Mouse (Mus musculus): Measurements from ENCODE around the gene Gm3625. TPM values are rescaled to one million over a fixed set of nuclear protein-coding genes. Genes with fewer than 3 reads are reported as not detected.
A peak's percentile ranks its signal among the peaks of the same experiment; 100 is the strongest.

Gm3625 gene
- polyA plus RNA-seq (2015; fragmentation: Nextera tagmentation; extraction: Ambion mirVana), result not detected in 2 replicates

- peaks cover 27% of the 10 kb centered on the region for H3K4me1 ChIP-seq (replicated peaks)
- no peaks in the 10 kb centered on the region for H3K27me3 ChIP-seq
- no peaks in the 10 kb centered on the region for H3K9me3 ChIP-seq (replicated peaks)
- peak within 1 kb of the TSS; percentile 95 for H3K9ac ChIP-seq
- WGBS (ENCODE audit: insufficient replicate concordance), result under 1% methylated on average over 49 of the region's 49 CpGs
- H3K4me3 ChIP-seq (replicated peaks), result peak within 1 kb of the TSS; percentile 97
- no peaks in the 10 kb centered on the region for H3K36me3 ChIP-seq (replicated peaks)
- peak within 1 kb of the TSS; percentile 88 for H3K27ac ChIP-seq (replicated peaks)
- ATAC-seq (ENCODE audit: insufficient read depth), result peak; percentile 91
- peak within 1 kb of the TSS; percentile 97 for H3K4me2 ChIP-seq
These were observed at the start of gene Gm3625, which contains the start of gene Itsn2 for GRCm38 (mm10) chr12:4592541-4593165. Gene Gm3625 (minus strand): TSS chr12:4592927. Gene Itsn2 (plus strand): TSS chr12:4592638.

- no peaks in the 10 kb centered on the region for H3K4me1 ChIP-seq (replicated peaks)
- H3K27me3 ChIP-seq, result no peaks in the 10 kb centered on the region
- no peak overlapping the region for H3K27ac ChIP-seq (replicated peaks)
- no peaks in the 10 kb centered on the region for H3K9me3 ChIP-seq (replicated peaks)
- no peak for ATAC-seq (ENCODE audit: insufficient read depth)
- WGBS (ENCODE audit: insufficient replicate concordance), result 71% methylated on average over 1 of the region's 1 CpGs
- H3K36me3 ChIP-seq (replicated peaks), result peaks cover 53% of the 10 kb centered on the region
- H3K4me2 ChIP-seq, result no peak overlapping the region
- H3K4me3 ChIP-seq (replicated peaks), result no peak overlapping the region
- no peak overlapping the region for H3K9ac ChIP-seq
These were observed 48.0 kb upstream of the Gm3625 start for GRCm38 (mm10) chr12:4640737-4641136.

GRCm38 (mm10) chr12:4638438-4638837, 45.7 kb upstream of the Gm3625 start:
- Histone ChIP-seq H3K9me3 (replicated peaks) (no peaks in the 10 kb centered on the region), H3K27me3 (no peaks in the 10 kb centered on the region), H3K36me3 (replicated peaks) (peaks cover 62% of the 10 kb centered on the region), H3K4me3 (replicated peaks) (no peak overlapping the region), H3K4me2 (no peak overlapping the region), H3K9ac (no peak overlapping the region), H3K27ac (replicated peaks) (no peak overlapping the region), H3K4me1 (replicated peaks) (no peaks in the 10 kb centered on the region)
- ATAC-seq (ENCODE audit: insufficient read depth), result no peak
- WGBS (ENCODE audit: insufficient replicate concordance), result 69% methylated on average over 1 of the region's 1 CpGs

DNA sequence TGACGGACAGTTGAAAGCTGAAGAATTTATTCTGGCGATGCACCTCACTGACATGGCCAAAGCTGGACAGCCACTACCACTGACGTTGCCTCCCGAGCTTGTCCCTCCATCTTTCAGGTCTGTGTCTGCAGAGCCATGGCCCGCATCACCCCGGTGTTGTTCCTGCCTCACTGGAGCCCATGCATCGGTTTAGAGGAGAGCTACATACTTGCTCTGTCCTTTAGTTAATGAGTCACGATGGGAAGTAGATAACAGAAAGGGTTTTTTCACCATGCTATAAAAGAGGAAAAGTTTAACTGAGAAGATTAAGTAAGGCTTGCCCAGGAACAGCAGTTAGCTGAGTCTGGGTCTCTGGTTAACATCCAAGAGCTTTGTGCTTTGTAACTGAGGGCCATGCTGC, 40.2 kb upstream of the Gm3625 start:
- H3K9ac ChIP-seq, result no peak overlapping the region
- no peak overlapping the region for H3K4me2 ChIP-seq
- 78% methylated on average over 8 of the region's 8 CpGs for WGBS (ENCODE audit: insufficient replicate concordance)
- no peaks in the 10 kb centered on the region for H3K27me3 ChIP-seq
- H3K27ac ChIP-seq (replicated peaks), result no peak overlapping the region
- H3K4me3 ChIP-seq (replicated peaks), result no peak overlapping the region
- no peaks in the 10 kb centered on the region for H3K9me3 ChIP-seq (replicated peaks)
- no peaks in the 10 kb centered on the region for H3K4me1 ChIP-seq (replicated peaks)
- peaks cover 68% of the 10 kb centered on the region for H3K36me3 ChIP-seq (replicated peaks)
- ATAC-seq (ENCODE audit: insufficient read depth), result no peak

DNA sequence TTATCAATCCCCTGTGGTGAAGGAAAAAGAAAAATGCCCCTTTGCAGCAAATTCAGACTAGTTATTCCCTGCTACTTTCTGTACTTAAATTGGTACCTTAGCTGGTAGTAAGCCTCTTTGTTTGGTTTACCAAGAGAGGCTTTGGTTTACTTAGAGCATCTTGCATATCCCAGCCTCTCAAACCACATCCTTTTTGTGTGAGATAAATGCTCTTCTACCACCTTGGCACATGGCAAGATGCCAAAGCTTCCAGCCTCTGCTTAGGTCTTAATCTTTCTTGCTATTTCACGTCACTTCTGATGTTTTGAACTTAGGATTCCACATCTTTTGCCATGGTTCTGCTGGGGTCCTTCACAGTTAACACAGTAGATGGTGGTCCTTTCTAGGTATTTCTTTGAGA, 31.5 kb upstream of the Gm3625 start:
- no peak overlapping the region for H3K9ac ChIP-seq
- no peak for ATAC-seq (ENCODE audit: insufficient read depth)
- no peaks in the 10 kb centered on the region for H3K9me3 ChIP-seq (replicated peaks)
- WGBS (ENCODE audit: insufficient replicate concordance), result 40% methylated on average over 1 of the region's 1 CpGs
- no peak overlapping the region for H3K27ac ChIP-seq (replicated peaks)
- no peaks in the 10 kb centered on the region for H3K27me3 ChIP-seq
- no peaks in the 10 kb centered on the region for H3K4me1 ChIP-seq (replicated peaks)
- peaks cover 3% of the 10 kb centered on the region; the same call in 1 of the 2 replicates for H3K36me3 ChIP-seq (replicated peaks)
- H3K4me3 ChIP-seq (replicated peaks), result no peak overlapping the region
- H3K4me2 ChIP-seq, result no peak overlapping the region

- Histone ChIP-seq H3K27me3 (no peaks in the 10 kb centered on the region), H3K4me3 (replicated peaks) (no peak overlapping the region), H3K9me3 (replicated peaks) (no peaks in the 10 kb centered on the region), H3K9ac (no peak overlapping the region), H3K36me3 (replicated peaks) (no peaks in the 10 kb centered on the region), H3K27ac (replicated peaks) (no peak overlapping the region), H3K4me1 (replicated peaks) (no peaks in the 10 kb centered on the region), H3K4me2 (no peak overlapping the region)
- 41% methylated on average over 2 of the region's 2 CpGs for WGBS (ENCODE audit: insufficient replicate concordance)
- ATAC-seq (ENCODE audit: insufficient read depth), result no peak
These were observed 22.0 kb upstream of the Gm3625 start for GRCm38 (mm10) chr12:4614722-4615121.

DNA sequence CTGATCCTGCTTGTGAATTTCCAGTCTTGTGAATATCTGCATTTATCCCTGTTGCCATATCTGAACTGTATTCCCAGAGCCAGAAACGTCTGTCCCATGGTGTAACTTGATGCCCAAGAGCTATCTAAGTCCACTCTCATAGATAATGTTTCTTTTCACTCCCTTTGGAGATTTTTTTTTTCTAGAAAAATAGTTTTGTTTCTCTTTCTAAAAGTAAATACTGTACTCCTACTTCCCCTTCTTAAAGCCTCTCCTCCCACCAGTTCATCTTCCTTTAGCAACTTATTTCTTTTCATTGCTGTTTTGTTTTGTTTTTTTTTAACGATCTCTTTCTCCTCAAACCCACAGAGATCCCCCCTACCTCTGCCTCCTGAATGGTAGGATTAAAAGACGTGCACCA, 13.9 kb upstream of the Gm3625 start:
- WGBS (ENCODE audit: insufficient replicate concordance), result 44% methylated on average over 3 of the region's 3 CpGs
- no peak overlapping the region for H3K9ac ChIP-seq
- no peak overlapping the region for H3K27ac ChIP-seq (replicated peaks)
- H3K9me3 ChIP-seq (replicated peaks), result no peaks in the 10 kb centered on the region
- no peak overlapping the region for H3K4me3 ChIP-seq (replicated peaks)
- no peak overlapping the region for H3K4me2 ChIP-seq
- ATAC-seq (ENCODE audit: insufficient read depth), result no peak
- H3K27me3 ChIP-seq, result no peaks in the 10 kb centered on the region
- H3K36me3 ChIP-seq (replicated peaks), result no peaks in the 10 kb centered on the region
- no peaks in the 10 kb centered on the region for H3K4me1 ChIP-seq (replicated peaks)

DNA sequence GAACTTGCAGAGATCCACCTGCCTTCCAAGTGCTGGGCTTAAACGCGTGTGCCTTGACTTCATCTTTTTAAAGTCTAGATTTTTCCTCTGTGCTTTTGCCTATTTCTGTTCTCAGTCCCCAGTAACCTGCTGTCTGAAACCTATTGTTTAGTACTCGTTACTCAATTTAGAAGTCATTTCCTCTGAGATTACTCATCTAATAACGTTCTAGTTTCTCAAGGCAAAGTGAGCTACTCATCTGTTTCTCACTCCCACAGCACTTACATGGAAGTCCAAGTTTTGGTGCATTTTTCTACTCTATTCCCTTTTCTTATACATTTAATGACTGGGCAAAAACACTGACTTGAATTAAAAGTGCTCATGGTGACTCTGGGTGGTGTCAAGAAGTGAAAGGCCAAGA, 7.0 kb upstream of the Gm3625 start:
- WGBS (ENCODE audit: insufficient replicate concordance), result 51% methylated on average over 4 of the region's 4 CpGs
- peaks cover 22% of the 10 kb centered on the region for H3K4me1 ChIP-seq (replicated peaks)

DNA sequence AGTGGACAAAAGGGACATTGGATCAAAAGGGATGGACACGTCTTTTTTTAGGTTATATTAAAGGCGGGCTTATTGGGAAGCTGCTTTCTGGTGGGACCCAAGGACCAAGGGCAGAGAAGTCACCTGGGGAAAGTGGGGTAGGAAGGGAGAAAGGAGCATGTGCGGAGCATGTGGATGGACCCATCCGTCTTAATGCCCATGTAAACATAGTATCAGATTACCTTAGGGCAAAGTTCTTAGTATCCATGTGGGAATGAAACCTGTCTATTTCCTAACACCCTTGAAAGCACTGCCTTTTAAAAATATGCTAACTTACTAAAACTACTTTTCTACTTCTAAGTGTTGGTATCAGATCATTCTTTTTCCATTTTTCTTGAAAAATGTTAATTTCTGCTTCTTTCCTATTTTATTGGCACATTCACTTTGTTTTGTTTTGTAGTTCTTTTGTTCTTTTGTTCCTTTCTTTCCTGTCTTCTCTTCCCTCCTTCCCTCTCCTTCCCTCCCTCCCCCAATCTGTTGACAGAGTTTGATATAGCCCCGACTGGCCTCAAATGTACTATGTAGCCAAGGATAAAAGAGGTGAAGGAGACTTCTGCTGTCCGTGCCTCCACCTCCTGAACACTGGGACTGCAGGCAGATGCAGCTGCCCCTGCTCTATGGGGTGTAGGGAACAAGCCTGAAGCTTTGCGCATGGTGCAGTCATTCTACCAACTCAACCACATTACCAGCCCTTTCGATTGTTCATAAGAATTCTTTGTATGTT, 6.1 kb upstream of the Gm3625 start:
- Histone ChIP-seq H3K27ac (replicated peaks) (no peak overlapping the region), H3K4me1 (replicated peaks) (peaks cover 27% of the 10 kb centered on the region), H3K4me3 (replicated peaks) (no peak overlapping the region), H3K9ac (no peak overlapping the region), H3K27me3 (no peaks in the 10 kb centered on the region), H3K36me3 (replicated peaks) (no peaks in the 10 kb centered on the region), H3K9me3 (replicated peaks) (no peaks in the 10 kb centered on the region), H3K4me2 (no peak overlapping the region)
- no peak for ATAC-seq (ENCODE audit: insufficient read depth)
- WGBS (ENCODE audit: insufficient replicate concordance), result 61% methylated on average over 8 of the region's 8 CpGs

More for the DNA sequence above, 7.0 kb upstream of the Gm3625 start:
- no peaks in the 10 kb centered on the region for H3K27me3 ChIP-seq
- H3K4me3 ChIP-seq (replicated peaks), result no peak overlapping the region
- no peak overlapping the region for H3K27ac ChIP-seq (replicated peaks)
- no peaks in the 10 kb centered on the region for H3K9me3 ChIP-seq (replicated peaks)
- H3K4me2 ChIP-seq, result no peak overlapping the region
- H3K9ac ChIP-seq, result no peak overlapping the region
- ATAC-seq (ENCODE audit: insufficient read depth), result no peak
- no peaks in the 10 kb centered on the region for H3K36me3 ChIP-seq (replicated peaks)

- H3K4me3 ChIP-seq (replicated peaks), result no peak overlapping the region
- H3K4me2 ChIP-seq, result peak overlapping the region; percentile 18; the same call in 1 of the 2 replicates
- H3K27ac ChIP-seq (replicated peaks), result no peak overlapping the region
- no peaks in the 10 kb centered on the region for H3K9me3 ChIP-seq (replicated peaks)
- ATAC-seq (ENCODE audit: insufficient read depth), result no peak
- H3K9ac ChIP-seq, result no peak overlapping the region
- peaks cover 40% of the 10 kb centered on the region for H3K4me1 ChIP-seq (replicated peaks)
- H3K27me3 ChIP-seq, result no peaks in the 10 kb centered on the region
- 20% methylated on average over 6 of the region's 6 CpGs for WGBS (ENCODE audit: insufficient replicate concordance)
- no peaks in the 10 kb centered on the region for H3K36me3 ChIP-seq (replicated peaks)
These were observed 2.3 kb upstream of the Gm3625 start for GRCm38 (mm10) chr12:4595055-4595454.

- Histone ChIP-seq H3K4me3 (replicated peaks) (peak overlapping the region; percentile 97), H3K27me3 (no peaks in the 10 kb centered on the region), H3K36me3 (replicated peaks) (no peaks in the 10 kb centered on the region), H3K4me1 (replicated peaks) (peaks cover 34% of the 10 kb centered on the region), H3K4me2 (peak overlapping the region; percentile 97), H3K9ac (peak overlapping the region; percentile 95), H3K27ac (replicated peaks) (0 out of 2 replicates have a peak overlapping the region, but pooled peaks have one; percentile 88), H3K9me3 (replicated peaks) (no peaks in the 10 kb centered on the region)
- WGBS (ENCODE audit: insufficient replicate concordance), result 22% methylated on average over 9 of the region's 9 CpGs
- ATAC-seq (ENCODE audit: insufficient read depth), result no peak
These were observed 1.2 kb upstream of the Gm3625 start for GRCm38 (mm10) chr12:4593930-4594391.
